Mouse (Mus musculus) bone marrow, adult 2 months (tissue): ENCODE measurements around the gene Tgfbi. TPM values are rescaled to one million over a fixed set of nuclear protein-coding genes. Genes with fewer than 3 reads are reported as not detected.

Experiments
- H3K27ac ChIP-seq: fragments of 200-500 bp; 2 replicates; pipeline ENCODE4 v1.5.1; 2012; ENCODE audit warnings: low read depth, mild to moderate bottlenecking, control low read depth, inconsistent platforms, low read length; ENCODE audit not compliant: control insufficient read depth, poor library complexity, insufficient read depth
- H3K4me1 ChIP-seq: fragments of 200-500 bp; 2 replicates; pipeline ENCODE4 v1.6.1; 2011; ENCODE audit warnings: low read length; ENCODE audit not compliant: control insufficient read depth, insufficient read depth
- H3K4me3 ChIP-seq: fragments of 200-500 bp; replicated peaks from 2 replicates; pipeline ENCODE3; 2011; ENCODE audit warnings: mild to moderate bottlenecking, low read depth, low read length, control low read depth; ENCODE audit not compliant: control insufficient read depth
- CTCF ChIP-seq: fragments of 200-500 bp; IDR thresholded peaks from 2 replicates; pipeline ENCODE4 v1.5.1; 2011; ENCODE audit warnings: low read length, control low read depth; ENCODE audit not compliant: control insufficient read depth, insufficient read depth
- POLR2A ChIP-seq: fragments of 200-500 bp; IDR thresholded peaks from 2 replicates; pipeline ENCODE4 v1.6.1; 2011; ENCODE audit warnings: low read depth, mild to moderate bottlenecking, control low read depth, low read length, borderline replicate concordance; ENCODE audit not compliant: control insufficient read depth
- WGBS: fragments of 180-500 bp; shearing (Covaris S2); methylation state at CpG from one replicate; pipeline ENCODE4 v1.1.7; 2018; 5-methylcytosine and 5-hydroxymethylcytosine counted together
- polyA plus RNA-seq: library from polyadenylated mRNA; stranded (reverse); fragments of >200 nt; gene quantifications from 2 replicates; pipeline ENCODE4 v1.2.4, GENCODE M21; 2011; ENCODE audit warnings: low replicate concordance; ENCODE audit not compliant: missing spikeins, insufficient read depth, insufficient read length

Gene Tgfbi
- polyA plus RNA-seq, 1 experiment: 49.4 TPM

GRCm38 (mm10) chr13:56578097-56578496 lies 31.2 kb upstream of the Tgfbi start:
- TF ChIP-seq POLR2A (no peak), CTCF (peak; percentile 19; the same call in 1 of the 2 replicates)
- Histone ChIP-seq H3K27ac (no peak overlapping the region), H3K4me3 (no peak overlapping the region), H3K4me1 (no peaks in the 10 kb centered on the region; the same call in 1 of the 2 replicates)
- WGBS: 83% methylated on average over 5 of the region's 5 CpGs

GRCm38 (mm10) chr13:56580450-56580849 lies 28.9 kb upstream of the Tgfbi start:
- WGBS: 75% methylated on average over 5 of the region's 5 CpGs
- TF ChIP-seq POLR2A (no peak), CTCF (no peak)
- Histone ChIP-seq H3K27ac (no peak overlapping the region), H3K4me3 (no peak overlapping the region), H3K4me1 (no peaks in the 10 kb centered on the region; the same call in 1 of the 2 replicates)

DNA sequence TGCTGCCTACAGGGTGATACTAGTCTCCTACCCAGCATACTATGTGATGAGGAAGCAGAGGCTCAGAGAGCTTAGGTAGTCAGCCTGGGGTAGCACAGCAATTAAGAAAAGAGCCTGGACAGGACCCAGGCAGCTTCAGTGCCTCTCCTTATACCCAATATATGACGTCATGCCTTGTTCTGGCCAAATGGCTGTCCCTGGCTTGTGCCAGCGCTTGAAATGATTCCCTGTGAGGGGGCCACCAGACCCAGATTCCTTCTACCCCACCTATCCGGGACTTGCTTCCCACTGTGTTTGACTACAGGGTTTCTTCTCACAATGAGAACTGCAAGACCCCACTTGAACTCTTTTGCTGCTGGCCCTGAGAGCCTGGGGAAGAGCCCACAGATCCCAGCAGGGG lies 27.8 kb upstream of the Tgfbi start:
- Histone ChIP-seq H3K4me3 (no peak overlapping the region), H3K4me1 (no peaks in the 10 kb centered on the region; the same call in 1 of the 2 replicates), H3K27ac (no peak overlapping the region)
- TF ChIP-seq CTCF (no peak), POLR2A (no peak)
- WGBS: 65% methylated on average over 3 of the region's 3 CpGs

DNA sequence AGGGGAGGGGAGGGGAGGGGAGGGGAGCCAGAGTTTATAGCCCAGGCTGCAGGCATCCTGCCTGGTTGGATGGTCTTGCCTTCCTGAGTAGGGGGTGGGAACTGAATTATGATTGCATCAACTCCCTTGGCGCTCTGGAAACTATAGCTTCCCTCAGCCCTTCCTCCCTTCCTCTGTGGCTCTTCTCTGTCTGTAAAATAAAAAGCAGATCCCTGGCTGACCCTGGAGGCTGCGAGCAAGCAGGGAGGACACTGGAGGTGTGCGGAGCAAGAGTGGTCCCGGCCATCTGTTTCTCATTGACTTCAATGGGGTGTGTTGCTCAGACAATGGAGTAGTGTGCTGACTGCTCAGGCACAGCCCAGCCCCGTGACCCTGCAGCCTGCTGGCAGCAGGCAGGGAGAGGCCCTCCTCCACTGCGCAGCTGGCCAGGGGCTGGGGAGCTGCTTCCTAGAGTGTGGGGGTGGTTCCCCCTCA lies 27.3 kb upstream of the Tgfbi start:
- 6% methylated on average over 6 of the region's 6 CpGs for WGBS
- Histone ChIP-seq H3K4me1 (no peaks in the 10 kb centered on the region; the same call in 1 of the 2 replicates), H3K27ac (no peak overlapping the region), H3K4me3 (no peak overlapping the region)
- no peak for TF ChIP-seq POLR2A
- no peak for TF ChIP-seq CTCF

- H3K27ac ChIP-seq: no peak overlapping the region
- WGBS: 83% methylated on average over 3 of the region's 3 CpGs
- H3K4me3 ChIP-seq: no peak overlapping the region
- H3K4me1 ChIP-seq: no peaks in the 10 kb centered on the region; the same call in 1 of the 2 replicates
- no peak for TF ChIP-seq POLR2A
- no peak for TF ChIP-seq CTCF
Measured at GRCm38 (mm10) chr13:56582720-56583119, 26.6 kb upstream of the Tgfbi start.

- no peak overlapping the region for H3K4me3 ChIP-seq
- TF ChIP-seq CTCF: no peak
- TF ChIP-seq POLR2A: no peak
- H3K27ac ChIP-seq: no peak overlapping the region
- WGBS: 80% methylated on average over 3 of the region's 3 CpGs
- H3K4me1 ChIP-seq: no peaks in the 10 kb centered on the region
Measured at GRCm38 (mm10) chr13:56586046-56586445, 23.3 kb upstream of the Tgfbi start.

DNA sequence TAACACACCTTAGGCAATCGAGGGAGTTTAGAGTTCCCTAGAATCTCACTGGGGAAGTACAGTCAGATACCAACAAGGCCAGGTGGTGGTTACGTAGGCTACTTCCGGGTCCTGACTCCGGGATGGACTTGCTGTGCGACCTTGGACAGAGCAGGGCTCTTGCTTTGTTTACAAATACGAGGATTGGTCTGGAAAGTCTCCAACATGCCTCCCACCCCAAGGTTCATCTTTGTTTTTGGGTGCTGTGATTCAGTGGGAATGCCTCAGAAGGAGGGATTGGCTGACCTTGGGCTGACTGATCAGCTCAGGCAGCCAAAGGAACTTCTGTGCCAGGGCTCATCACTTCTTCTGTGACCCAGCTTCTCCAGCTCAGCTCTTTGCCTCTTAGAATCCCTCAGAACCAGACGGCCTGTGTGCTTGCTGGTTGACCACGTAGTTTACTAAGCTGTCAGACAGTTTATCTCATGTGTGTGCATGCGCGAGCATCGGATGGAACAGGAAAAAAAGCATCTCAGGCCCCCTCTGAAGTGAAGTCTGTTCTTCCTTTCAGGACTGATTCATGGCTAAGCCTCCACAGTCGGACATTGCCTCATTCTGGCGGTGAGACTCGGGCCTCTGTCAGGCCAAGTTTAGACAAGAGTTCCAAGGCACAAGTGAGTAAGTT lies 20.7 kb upstream of the Tgfbi start:
- Histone ChIP-seq H3K4me3 (no peak overlapping the region), H3K4me1 (peaks cover 5% of the 10 kb centered on the region), H3K27ac (no peak overlapping the region)
- 79% methylated on average over 14 of the region's 14 CpGs for WGBS
- TF ChIP-seq CTCF: no peak
- no peak for TF ChIP-seq POLR2A

- H3K27ac ChIP-seq: no peak overlapping the region
Measured at GRCm38 (mm10) chr13:56590202-56590601, 19.1 kb upstream of the Tgfbi start.

More at GRCm38 (mm10) chr13:56590202-56590601, 19.1 kb upstream of the Tgfbi start:
- no peak for TF ChIP-seq POLR2A
- TF ChIP-seq CTCF: no peak
- no peak overlapping the region for H3K4me3 ChIP-seq
- peaks cover 6% of the 10 kb centered on the region for H3K4me1 ChIP-seq
- 87% methylated on average over 5 of the region's 5 CpGs for WGBS
